12 mouse cellular contexts compared by ENCODE assay signal in the genomic region with DNA sequence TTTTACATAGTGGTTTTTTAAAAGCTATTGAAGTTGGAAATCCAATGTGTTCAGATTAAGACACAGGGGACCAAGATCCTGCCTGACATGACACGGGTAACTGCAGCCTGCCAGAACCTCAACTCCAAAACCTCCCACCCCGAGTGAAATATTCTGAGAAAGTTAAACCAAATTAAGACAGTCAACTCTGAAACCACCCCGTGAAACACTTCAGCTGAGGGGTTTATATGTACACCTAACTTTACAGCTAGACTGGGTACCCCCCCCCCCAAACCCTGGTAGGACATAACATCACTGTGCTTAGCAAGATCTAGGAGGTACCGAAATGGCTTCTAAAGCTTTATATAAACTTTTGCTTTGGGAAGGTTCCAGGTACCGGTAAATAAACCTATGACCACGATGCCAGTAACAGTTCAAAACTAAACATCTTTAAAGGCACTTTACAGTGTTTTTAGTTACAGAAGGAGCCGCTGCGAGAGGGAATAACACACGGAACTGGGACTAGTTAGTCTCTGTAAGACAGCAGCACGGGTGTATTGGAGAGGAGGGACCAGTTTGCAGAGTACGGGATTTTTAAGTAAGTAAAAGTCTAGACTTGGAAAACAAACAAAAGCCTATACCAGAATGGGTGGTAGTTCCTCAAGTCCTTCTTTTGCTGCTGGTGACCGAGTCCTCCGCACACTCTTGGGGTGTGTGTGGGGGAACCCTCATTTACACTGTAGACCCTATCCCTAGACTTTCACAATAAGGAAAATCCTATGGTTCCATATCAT. TPM values are rescaled to one million over a fixed set of nuclear protein-coding genes. Genes with fewer than 3 reads are reported as not detected.
DNase-seq lines count a peak whose midpoint lies in the region; ATAC-seq lines count a peak whose summit lies in the region.
"Had no signal": no experiment of that assay in that cellular context is flagged by ENCODE, and none has a peak within 500 bp of the region (broad histone marks: within the 10 kb centered on the region; RNA-seq: fewer than 3 reads in every experiment).

No protein-coding gene starts in this region.

- intact Hi-C loops in heart, postnatal 36 days (cut with DNase I): no loop called here

- no peak overlapping the region; the same call in 1 of the 2 replicates for H3K4me2 ChIP-seq in heart, embryonic 11.5 days
- peak overlapping the region; percentile 67; the same call in 1 of the 2 replicates for H3K4me2 ChIP-seq in forebrain, embryonic 14.5 days (ENCODE audit: low read length)
- H3K4me2 ChIP-seq in midbrain, embryonic 14.5 days (ENCODE audit: low read length): no peak overlapping the region

- peaks cover 76% of the 10 kb centered on the region for H3K27me3 ChIP-seq in heart, embryonic 11.5 days (ENCODE audit: control insufficient read depth, insufficient read depth, low read length)
- H3K27me3 ChIP-seq in forebrain, embryonic 14.5 days (replicated peaks; ENCODE audit: control insufficient read depth, insufficient read depth, low read length): peaks cover 48% of the 10 kb centered on the region
- peaks cover 69% of the 10 kb centered on the region for H3K27me3 ChIP-seq in midbrain, embryonic 14.5 days (ENCODE audit: control insufficient read depth, insufficient read depth, low read length)

- H3K9ac ChIP-seq in heart, embryonic 11.5 days (ENCODE audit: low read depth, low read length): no peak overlapping the region
- H3K9ac ChIP-seq in forebrain, embryonic 14.5 days (ENCODE audit: low read length): peak overlapping the region; percentile 53; the same call in 1 of the 2 replicates
- H3K9ac ChIP-seq in midbrain, embryonic 14.5 days (replicated peaks; ENCODE audit: low read length): no peak overlapping the region

- H3K4me1 ChIP-seq in heart, embryonic 11.5 days (ENCODE audit: control insufficient read depth, insufficient read depth, low read length): peaks cover 19% of the 10 kb centered on the region
- H3K4me1 ChIP-seq in forebrain, embryonic 14.5 days (ENCODE audit: control insufficient read depth, insufficient read depth, low read length): peaks cover 7% of the 10 kb centered on the region
- peaks cover 12% of the 10 kb centered on the region; the same call in 1 of the 2 replicates for H3K4me1 ChIP-seq in midbrain, embryonic 14.5 days (ENCODE audit: control insufficient read depth, insufficient read depth, low read length)

- no peak overlapping the region for H3K27ac ChIP-seq in heart, embryonic 11.5 days (ENCODE audit: low read depth, low read length)
- 0 out of 2 replicates have a peak overlapping the region, but pooled peaks have one; percentile 27 for H3K27ac ChIP-seq in forebrain, embryonic 14.5 days (ENCODE audit: low read depth, low read length)
- no peak overlapping the region for H3K27ac ChIP-seq in midbrain, embryonic 14.5 days (replicated peaks; ENCODE audit: low read depth, low read length)
- H3K27ac ChIP-seq: kidney, postnatal 0 days had no signal

- H3K4me3 ChIP-seq in heart, embryonic 11.5 days (ENCODE audit: low read depth, low read length): peak overlapping the region; percentile 48; the same call in 1 of the 2 replicates
- peak overlapping the region; percentile 37 for H3K4me3 ChIP-seq in forebrain, embryonic 14.5 days (ENCODE audit: low read depth, low read length)
- H3K4me3 ChIP-seq in midbrain, embryonic 14.5 days (replicated peaks; ENCODE audit: low read depth, low read length): peak overlapping the region; percentile 34; the same call in 1 of the 2 replicates

- 2% methylated on average over 13 of the region's 13 CpGs for WGBS in heart, embryonic 11.5 days (ENCODE audit: insufficient replicate concordance)
- 1% methylated on average over 13 of the region's 13 CpGs for WGBS in forebrain, embryonic 14.5 days
- 2% methylated on average over 13 of the region's 13 CpGs for WGBS in midbrain, embryonic 14.5 days

- no peak for DNase-seq in heart, postnatal 36 days
- DNase-seq in ZHBTc4 (ENCODE audit: low read depth, low spot score): peak; percentile 22
- no peak for DNase-seq in forebrain, embryonic 14.5 days (ENCODE audit: low spot score)
- DNase-seq in midbrain, embryonic 14.5 days: peak; percentile 27
- no peak for DNase-seq in right cerebral cortex, postnatal 14 days
- DNase-seq in cerebellum, adult 11 months: no peak
- no peak for DNase-seq in layer of hippocampus, adult 8-10 months (ENCODE audit: low spot score in 2 of 2)
- DNase-seq: left cerebral cortex, postnatal 4 days had no signal

- no peaks in the 10 kb centered on the region for H3K36me3 ChIP-seq in heart, embryonic 11.5 days (ENCODE audit: control insufficient read depth, insufficient read depth, low read length)
- no peaks in the 10 kb centered on the region for H3K36me3 ChIP-seq in forebrain, embryonic 14.5 days (ENCODE audit: control insufficient read depth, insufficient read depth, low read length)
- no peaks in the 10 kb centered on the region for H3K36me3 ChIP-seq in midbrain, embryonic 14.5 days (ENCODE audit: control insufficient read depth, insufficient read depth, low read length)

- no peaks in the 10 kb centered on the region for H3K9me3 ChIP-seq in heart, embryonic 11.5 days (replicated peaks; ENCODE audit: control insufficient read depth, low read length)
- no peaks in the 10 kb centered on the region for H3K9me3 ChIP-seq in forebrain, embryonic 14.5 days (replicated peaks; ENCODE audit: control insufficient read depth, low read length)
- no peaks in the 10 kb centered on the region for H3K9me3 ChIP-seq in midbrain, embryonic 14.5 days (ENCODE audit: control insufficient read depth, low read length)

- no peak for ATAC-seq in heart, embryonic 11.5 days (replicated peaks; ENCODE audit: insufficient number of reproducible peaks, low FRiP score, low TSS enrichment)
- no peak for ATAC-seq in forebrain, embryonic 14.5 days
- ATAC-seq in midbrain, embryonic 14.5 days (ENCODE audit: low FRiP score, low TSS enrichment): peak; percentile 15; the same call in 1 of the 2 replicates

RNA-seq across cellular contexts. Expression of a gene that starts 3.2 kb away (rescaled TPM):
- 0.27 and 0.59 TPM in 2 replicates for polyA plus RNA-seq in heart, embryonic 11.5 days (2014; fragmentation: Nextera tagmentation; extraction: Ambion mirVana)
- total RNA-seq in heart, postnatal 36 days (2021): not detected
- 22.6 and 25.1 TPM in 2 replicates for polyA plus RNA-seq in forebrain, embryonic 14.5 days (2014; fragmentation: Nextera tagmentation; extraction: Ambion mirVana)
- polyA plus RNA-seq in midbrain, embryonic 14.5 days (2014; fragmentation: Nextera tagmentation; extraction: Ambion mirVana): 0.26 TPM in 1 of 2 replicates, not detected in the other
- total RNA-seq in layer of hippocampus, adult 8-10 months (2022): not detected
- total RNA-seq: heart, adult 18-20 months had no signal
- polyA plus RNA-seq: kidney, postnatal 0 days; stomach, embryonic 14.5 days had no signal

Comparison
In these comparisons a context has a peak if more than half of its experiments do, and no peak if none do; other contexts are left out.
1. DNase-seq: peak in ZHBTc4 (single experiment) and midbrain, embryonic 14.5 days (single experiment); none in heart, postnatal 36 days (0 of 2), forebrain, embryonic 14.5 days (single experiment), right cerebral cortex, postnatal 14 days (single experiment), cerebellum, adult 11 months (single experiment) and layer of hippocampus, adult 8-10 months (0 of 2).
2. RNA of a gene that starts 3.2 kb away (polyA plus RNA-seq): 22.6 to 25.1 TPM in forebrain, embryonic 14.5 days; 0.27 to 0.59 TPM in heart, embryonic 11.5 days and 0.26 TPM in midbrain, embryonic 14.5 days; every median in the first group is over 10 times any median in the second.
3. Peak in every context shown above with its lines, with median percentiles within 50 percentile points of each other: H3K4me3 ChIP-seq.